Mouse (Mus musculus) thymus, postnatal 10 days (tissue): ENCODE measurements at regions not wholly inside any gene's neighbourhood (a gene's known extent, or its start where the extent isn't known, plus 50 kb on each side); places are given as distances from the start of the nearest gene placed in this dataset.
"Not testable (repeated sequence)": the region's sequence is repeated elsewhere in the genome, so short reads cannot be mapped to it uniquely, and the experiment has no call there.

Experiments
- DNase-seq, 2 experiments: peaks; one replicate each; pipeline ENCODE4 v3.0.0; 2021; ENCODE audit warnings: low spot score in 2 of 2

- DNase-seq = no peak
Observed at GRCm38 (mm10) chr3:98968811-98969210, 75.8 kb upstream of the Hao2 start.

- DNase-seq = peak in 1 of 2 experiments; percentile 8
Observed at GRCm38 (mm10) chr3:98975777-98976176, 82.7 kb upstream of the Hao2 start.

GRCm38 (mm10) chr3:98982787-98983186 is 89.7 kb upstream of the Hao2 start:
- DNase-seq = no peak

GRCm38 (mm10) chr3:98987266-98987665 is 94.2 kb upstream of the Hao2 start:
- DNase-seq = not testable (repeated sequence)

- DNase-seq = no peak
Observed at GRCm38 (mm10) chr3:98990801-98991200, 97.8 kb upstream of the Hao2 start.

GRCm38 (mm10) chr3:98991276-98991675 is 98.2 kb upstream of the Hao2 start:
- DNase-seq = no peak

GRCm38 (mm10) chr3:98994086-98994485 is 101.0 kb upstream of the Hao2 start:
- no peak for DNase-seq

- no peak for DNase-seq
Observed at GRCm38 (mm10) chr3:99030636-99031035, 110.2 kb upstream of the Wars2 start.

GRCm38 (mm10) chr3:99046190-99046589 is 94.7 kb upstream of the Wars2 start:
- DNase-seq = no peak

GRCm38 (mm10) chr3:99047156-99047555 is 93.7 kb upstream of the Wars2 start:
- DNase-seq = no peak

- no peak for DNase-seq
Observed at GRCm38 (mm10) chr3:99049305-99049704, 91.6 kb upstream of the Wars2 start.

- no peak for DNase-seq
Observed at GRCm38 (mm10) chr3:99052176-99052575, 88.7 kb upstream of the Wars2 start.

GRCm38 (mm10) chr3:99067168-99067567 is 73.7 kb upstream of the Wars2 start:
- DNase-seq = no peak
